Mouse (Mus musculus) A20 (cell line): ENCODE measurements around the gene Sco2.
A peak's percentile ranks its signal among the peaks of the same experiment; 100 is the strongest.

Experiments used
- DNase-seq: peaks from one replicate; pipeline ENCODE4 v3.0.0-alpha.2; 2011; ENCODE audit warnings: low read depth, low spot score

The Sco2 gene

DNA sequence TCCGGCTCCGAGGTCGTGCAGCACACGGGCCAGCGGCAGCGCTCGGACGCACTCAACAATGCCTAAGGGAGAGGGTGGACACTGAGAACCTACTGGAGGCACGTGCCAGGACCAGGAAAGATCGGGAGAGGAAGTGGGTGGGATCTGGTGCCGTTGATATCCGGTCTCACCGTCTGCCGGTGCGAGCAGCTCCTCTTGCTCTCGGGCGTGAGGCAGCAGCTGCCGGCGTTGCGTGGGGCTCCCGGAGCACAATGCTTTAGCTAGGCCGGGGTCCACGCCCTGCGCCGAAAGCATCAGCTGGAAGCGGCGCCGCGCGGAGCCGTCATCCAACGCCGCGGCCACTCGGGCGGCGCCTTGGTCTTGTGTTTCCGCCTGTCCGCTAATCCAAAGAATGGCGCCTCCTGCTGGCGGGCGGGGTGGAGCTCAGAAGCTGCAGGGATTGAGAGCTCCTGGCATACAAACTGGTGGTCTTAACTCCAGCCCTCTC lies at the start of gene Sco2:
Sco2 (minus strand) TSS at position 85 of the 487 bp plus-strand sequence.
- peak; percentile 95 for DNase-seq

DNA sequence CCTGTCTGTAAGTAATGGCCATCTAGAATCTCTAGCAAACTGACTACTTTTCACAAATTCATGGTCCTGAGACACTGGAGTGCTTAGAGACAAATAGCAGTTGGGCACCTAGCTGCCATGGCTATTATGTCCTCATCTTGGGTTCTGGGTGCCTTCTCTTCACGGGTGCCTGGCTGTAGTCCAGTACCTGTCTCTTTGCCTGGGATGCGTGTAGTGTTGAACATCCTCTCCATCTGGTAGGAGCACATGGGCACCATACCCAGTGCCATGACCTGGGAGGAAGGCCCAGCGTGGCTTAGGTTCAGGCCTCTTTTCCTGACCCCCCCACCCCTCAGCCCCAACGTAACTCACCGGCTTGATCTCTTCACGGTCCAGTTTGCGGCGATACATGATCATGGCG lies 48.3 kb upstream of the Sco2 start:
- no peak for DNase-seq

DNA sequence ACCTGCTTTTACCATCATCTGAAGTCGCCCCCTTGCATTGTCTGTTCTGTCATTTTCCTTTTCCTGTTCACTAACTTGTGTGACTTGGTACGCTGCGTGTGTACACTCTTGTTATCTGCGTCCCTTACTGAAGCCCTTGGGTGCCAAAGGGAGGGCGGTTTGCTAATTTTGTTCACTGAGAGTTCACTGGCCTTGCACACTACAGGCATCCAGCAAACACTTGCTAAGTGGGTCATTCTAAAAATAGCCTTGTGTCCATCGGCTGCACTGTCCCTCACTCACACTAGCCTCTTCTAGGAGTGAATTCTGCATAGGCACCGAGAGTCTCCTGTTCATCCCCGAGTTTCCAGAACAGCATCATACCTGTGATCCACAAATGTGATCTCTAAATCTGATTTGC lies 41.6 kb upstream of the Sco2 start:
- DNase-seq = no peak

DNA sequence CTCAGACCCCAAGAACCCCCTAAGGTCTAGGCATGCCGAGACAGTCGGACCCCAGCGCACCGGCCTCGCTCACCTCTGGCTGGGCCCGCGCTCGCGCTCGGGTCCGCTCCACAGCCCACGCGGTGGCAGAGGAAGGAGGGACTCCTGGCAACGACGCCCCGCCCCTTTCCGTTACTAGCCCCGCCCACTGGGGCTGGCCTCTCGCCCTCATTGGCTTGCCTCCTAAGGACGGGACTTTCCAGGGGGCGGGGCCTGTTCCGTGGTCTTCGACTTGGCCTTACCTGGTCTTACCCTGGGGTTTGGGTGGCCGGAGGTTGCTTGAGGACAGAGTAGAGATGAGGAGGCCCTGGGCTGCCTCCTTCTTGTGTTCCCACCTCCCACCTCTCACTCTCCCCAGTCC lies 36.5 kb upstream of the Sco2 start, which contains the start of gene Syce3:
Syce3 (minus strand) TSS at position 386 of the 400 bp plus-strand sequence.
- no peak for DNase-seq

DNA sequence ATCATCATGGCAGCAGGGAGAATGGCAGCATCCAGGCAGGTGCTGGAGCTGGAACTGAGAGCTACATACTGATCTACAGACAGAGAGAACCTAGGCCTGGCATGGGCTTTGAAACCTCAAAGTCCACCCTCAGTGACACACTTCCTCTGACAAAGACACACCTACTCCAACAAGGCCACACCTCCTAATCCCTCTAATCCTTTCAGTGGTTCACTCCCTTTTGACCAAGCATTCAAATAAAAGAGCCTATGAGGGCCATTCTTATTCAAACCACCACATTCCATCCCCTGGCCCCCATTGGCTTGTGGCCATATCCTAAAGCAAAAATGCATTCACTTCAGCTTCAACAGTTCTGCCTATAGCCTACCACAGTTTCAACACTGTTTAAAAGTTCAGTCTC lies 33.0 kb upstream of the Sco2 start:
- DNase-seq = no peak

DNA sequence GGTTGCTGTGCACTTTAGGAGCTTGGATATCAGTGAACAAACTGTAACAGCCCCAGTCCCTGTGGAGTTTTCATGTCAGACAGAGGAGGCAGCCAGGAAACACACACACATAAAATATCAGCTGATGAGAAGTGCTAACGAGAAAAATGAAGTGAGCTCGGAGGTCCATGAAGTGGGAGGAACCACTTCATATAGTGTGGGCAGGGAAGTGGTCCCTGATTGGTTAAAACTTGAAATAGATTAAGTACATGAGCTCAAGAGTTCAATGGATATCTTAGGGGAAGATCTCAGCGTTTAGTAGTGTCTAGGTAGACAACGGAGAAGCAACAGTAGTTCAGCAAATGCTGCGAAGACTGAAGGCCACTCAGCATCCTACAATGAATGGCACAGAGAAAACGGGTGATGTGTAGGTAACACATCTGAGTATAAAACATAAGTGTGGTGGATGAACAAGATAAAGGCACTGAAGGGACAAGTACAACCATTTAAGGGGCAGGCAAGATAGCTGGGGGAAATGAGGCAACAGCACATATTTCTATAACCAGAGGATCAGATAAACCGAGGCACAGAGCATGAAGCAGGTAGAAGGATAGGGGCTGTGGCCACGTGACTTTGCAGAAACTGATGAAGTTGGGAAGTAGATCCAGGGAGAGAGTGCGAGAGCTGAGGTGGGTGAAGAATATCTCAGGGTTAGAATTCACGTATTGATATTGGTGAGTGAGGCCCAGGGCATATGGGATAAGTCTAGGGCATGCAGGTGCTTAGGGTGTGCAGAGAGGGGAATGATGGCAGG lies 31.4 kb upstream of the Sco2 start:
- DNase-seq = no peak

DNA sequence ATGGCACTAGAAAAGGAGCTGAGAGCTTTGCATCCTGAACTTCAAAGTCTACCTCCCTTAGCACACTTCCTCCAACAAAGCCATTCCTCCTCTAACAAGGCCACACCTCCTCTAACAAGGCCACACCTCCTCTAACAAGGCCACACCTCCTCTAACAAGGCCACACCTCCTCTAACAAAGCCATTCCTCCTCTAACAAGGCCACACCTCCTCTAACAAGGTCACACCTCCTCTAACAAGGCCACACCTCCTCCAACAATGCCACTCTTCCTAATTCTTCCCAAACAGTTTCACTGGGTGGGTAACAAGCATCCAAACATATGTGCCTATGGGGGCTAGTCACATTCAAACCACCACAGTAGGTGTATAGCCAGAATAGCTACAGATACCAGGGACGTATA lies 28.8 kb upstream of the Sco2 start:
- peak; percentile 20 for DNase-seq

DNA sequence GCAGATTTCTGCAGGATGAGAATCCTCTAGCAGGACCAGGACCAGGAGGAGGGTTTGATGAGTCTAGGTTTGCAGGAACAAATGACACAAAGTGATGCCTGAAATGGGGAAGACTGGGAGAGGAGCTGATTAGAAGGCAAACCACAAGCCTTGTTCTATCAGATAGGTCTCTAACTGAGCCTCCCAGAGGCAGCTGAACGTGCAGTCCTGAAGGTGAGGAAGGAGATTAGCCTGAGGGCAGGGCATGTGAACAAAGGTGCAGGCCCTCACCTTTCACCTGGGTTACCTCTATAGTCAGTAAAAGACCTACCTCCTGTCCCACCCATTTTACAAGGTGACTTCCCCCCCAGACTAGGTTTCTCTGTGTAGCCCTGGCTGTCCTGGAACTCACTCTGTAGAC lies 26.1 kb upstream of the Sco2 start:
- DNase-seq = no peak

DNA sequence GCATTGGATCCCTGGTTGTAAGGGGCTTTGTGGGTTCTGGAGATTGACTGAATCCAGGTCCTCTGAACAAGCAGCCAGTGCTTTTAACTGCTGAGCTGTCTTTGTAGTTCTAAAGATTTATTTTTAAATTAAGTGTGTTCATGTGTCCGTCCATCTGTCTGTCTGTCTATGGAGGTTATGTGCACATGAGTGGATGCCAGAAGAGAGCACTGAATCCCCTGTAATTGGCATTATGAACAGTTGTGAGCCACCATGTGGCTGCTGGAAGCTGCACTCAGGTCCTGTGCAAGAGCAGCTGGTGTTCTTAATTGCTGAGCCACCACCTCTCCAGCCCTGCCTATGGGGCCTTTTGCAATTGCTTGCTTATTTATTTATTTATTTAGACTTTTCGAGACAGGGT lies 24.5 kb upstream of the Sco2 start:
- DNase-seq = no peak

DNA sequence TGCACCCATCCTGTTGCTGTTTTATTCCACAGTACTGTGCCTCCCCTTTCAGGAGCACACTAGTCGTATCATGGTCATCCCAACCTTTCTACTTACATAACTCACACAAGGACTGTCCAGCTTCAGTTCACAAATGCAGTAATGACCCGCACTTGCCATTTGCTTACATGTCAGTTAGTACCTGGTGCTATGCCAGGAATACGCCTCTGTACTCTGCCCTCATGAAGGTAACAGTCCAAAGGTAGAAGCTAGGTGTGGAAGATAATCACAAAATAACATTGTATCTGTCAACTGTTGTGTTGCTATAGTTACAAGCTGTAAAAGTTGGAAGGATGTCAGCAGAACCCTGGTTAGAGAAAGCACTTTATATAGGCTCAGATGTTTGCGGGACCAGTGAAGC lies 23.2 kb upstream of the Sco2 start:
- DNase-seq = no peak

DNA sequence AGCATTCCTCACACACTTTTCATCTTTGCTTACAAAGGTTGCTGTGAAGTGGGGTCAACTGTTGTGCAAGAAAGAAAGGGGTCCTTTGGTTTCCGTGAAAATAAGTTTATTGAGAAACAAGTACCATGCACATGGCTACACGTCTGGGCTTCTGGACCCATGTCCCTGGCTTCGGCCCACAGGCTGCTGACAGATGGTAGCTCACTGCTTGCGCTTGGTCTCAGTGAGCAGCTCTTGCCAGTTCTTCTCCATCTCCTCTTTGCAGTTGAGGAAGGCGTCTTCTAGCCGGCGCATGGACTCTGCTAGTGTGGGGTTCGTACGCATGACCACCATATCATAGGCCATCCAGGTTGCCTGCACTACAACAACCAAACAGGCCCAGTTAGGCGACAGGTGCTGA lies 16.4 kb upstream of the Sco2 start:
- DNase-seq = no peak

DNA sequence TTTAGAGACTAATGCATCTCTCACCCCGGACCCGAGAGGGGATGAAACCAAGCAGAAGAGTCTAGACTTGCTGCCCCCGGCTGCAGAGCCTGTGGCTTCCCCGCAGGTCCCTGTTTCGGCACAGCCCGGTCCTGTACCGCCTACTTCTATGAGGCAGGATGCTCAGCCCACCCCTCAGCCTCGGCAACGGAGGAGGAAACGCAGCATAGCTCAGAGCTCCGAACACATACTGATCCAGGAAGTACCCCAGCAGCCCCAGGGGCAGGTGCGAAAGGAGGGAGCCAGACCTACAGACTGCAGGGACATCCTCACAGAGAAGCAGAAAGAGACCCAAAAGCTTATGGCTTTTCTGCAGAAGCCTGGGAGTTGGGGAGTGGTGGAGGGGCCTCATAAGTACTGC lies 13.5 kb upstream of the Sco2 start:
- DNase-seq = no peak

DNA sequence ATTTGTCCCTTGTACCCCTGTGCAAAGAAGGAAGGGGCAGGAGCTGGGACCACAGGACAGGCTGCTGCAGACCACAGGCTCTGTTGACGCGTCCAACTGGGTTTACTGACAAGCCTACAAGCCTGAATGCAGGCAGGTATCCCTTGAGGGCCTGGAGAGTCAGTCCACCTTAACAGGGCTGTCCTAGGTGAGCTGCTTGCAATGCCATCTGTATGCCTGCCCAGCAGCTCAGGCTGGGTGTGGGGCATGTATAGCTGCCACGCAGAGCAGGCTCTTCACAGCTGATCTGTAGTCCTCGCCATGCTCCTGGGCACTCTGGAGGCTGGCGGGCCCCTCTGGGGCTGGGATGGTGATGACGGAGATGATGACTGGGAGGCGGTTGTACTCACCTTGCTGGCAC lies 11.0 kb upstream of the Sco2 start, which contains the start of gene Klhdc7b:
Klhdc7b (plus strand) TSS at position 301 of the 400 bp plus-strand sequence.
- DNase-seq = no peak

DNA sequence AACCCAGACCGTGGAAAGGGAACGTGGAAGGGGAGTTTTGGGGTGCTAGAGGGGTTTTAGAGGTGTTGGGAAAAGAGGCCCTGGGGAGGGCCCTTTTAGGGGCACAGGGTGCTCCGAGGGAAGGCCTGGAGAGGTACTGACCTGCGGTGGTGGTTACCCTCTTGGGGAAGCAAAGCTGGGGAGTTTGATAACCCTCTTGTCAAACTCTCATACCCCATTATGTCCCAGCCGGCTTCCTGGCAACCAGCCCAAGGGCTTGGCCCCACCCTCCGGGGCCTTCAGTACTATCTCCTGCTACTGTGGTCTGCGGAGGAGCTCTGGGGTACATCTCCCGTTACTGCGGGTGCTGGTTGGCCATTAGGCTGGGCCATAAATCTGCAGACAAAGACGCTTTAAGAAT lies 5.8 kb upstream of the Sco2 start:
- DNase-seq = no peak

DNA sequence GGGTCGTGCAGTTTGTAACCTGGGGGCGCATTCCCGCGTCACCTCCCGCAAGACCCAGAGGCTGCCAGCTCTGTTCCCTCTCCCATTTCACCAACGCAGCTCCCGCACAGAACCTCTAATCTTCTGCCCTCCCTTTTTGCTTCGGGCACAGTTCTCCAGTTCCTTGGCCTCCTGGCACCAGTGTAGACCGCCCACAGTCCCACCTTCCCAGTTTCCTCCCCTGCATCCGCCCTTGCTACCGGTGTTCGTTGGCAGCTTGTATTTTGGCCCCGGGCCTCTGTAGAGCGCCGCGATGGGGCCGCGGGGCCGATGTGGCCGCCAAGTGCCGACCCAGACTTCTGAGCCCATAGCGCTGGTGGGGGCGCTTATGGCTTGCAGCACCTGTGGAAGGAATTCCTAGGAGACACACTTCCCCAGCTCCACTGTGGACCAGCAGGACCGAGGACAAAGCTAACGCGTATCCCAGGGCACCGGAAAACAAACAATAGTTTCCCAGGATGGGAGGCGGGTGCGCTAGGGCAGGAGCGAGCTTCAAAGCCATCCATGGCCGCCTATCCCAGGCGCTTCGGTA lies 5.3 kb upstream of the Sco2 start, which contains the start of gene Odf3b:
Odf3b (minus strand) TSS at position 452 of the 571 bp plus-strand sequence.
- DNase-seq = no peak

DNA sequence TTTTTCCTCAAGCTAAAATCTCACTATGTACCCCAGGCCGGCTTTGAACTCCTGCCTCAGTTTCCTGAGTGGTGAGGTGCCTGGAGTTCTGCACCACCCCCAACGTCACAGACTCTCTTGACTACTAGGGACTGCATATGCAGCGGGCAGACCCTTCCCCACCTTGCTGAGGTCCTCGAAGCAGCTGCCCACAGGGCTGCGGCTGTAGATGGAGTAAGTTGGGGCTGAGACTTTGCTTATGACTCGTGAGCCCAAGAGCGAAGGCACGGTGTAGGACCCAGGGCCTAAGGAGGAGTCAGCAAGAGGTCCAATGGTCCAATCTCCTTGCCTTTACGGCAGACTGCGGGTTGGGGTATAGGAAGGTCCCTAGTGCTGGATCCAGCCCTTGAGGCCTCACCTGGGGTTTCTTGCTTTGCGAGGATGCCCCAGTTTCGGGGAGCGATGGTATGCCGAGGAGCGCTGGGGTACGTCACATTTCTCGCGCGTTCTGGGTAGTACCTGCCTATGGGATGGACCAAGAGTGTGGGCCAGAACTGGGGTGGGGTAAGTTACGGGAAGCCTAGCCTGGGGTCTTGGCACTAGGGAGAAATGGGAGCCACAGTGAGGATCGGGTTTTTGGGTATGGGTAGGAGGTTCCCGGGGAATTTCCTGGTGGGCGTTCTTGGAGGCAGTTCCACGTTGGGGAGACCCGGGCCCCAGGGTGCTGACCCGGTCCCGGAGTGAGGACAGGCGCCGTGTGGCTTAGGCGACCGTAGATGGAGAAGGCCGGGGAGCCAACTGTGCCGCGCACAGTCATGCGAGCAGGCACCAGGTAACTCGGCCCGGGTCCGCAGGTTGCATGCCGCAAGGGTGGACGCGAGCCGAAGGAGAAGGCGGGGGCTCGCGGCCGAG lies 4.5 kb upstream of the Sco2 start:
- no peak for DNase-seq

DNA sequence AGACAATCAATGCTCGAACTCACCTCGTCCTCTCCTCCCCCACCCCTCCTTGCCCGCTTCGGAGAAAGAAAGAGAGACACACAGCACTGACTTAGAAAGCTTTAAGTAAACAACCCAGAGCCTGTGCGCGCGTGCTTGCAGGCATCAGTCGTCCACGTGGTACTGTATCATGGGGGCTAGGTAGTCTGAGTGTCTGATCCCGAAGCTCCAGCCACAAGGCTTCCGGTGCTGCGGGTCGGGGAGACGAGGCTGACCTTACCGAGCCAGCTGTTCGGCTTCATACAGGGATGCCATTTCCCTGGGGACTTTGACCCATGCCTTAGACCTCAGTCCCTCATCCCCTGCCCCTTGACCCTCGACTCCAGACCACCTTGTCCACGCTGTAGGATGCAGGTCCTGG lies 3.7 kb upstream of the Sco2 start:
- no peak for DNase-seq

DNA sequence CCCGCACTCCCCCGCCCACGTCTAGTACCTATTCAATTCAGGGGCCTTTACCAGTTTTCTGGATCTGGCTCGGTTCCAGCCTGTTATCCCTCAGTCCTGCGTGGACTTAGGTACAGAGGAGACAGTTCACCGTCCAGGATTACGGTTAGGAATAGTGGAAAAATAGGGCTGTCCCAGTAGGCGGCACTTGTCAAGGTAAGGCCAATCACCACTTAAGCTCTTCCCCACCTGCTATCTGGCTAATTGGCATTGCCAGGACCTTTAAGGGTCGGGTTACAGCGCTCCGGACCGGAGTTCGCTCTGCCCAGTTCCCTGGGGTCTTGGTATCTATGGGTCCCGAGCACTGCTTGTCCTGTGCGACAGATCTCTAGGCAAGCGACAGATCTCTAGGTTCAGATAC lies 3.3 kb upstream of the Sco2 start, which contains the start of gene Tymp:
Tymp (minus strand) TSS at position 83 of the 400 bp plus-strand sequence.
- no peak for DNase-seq

DNA sequence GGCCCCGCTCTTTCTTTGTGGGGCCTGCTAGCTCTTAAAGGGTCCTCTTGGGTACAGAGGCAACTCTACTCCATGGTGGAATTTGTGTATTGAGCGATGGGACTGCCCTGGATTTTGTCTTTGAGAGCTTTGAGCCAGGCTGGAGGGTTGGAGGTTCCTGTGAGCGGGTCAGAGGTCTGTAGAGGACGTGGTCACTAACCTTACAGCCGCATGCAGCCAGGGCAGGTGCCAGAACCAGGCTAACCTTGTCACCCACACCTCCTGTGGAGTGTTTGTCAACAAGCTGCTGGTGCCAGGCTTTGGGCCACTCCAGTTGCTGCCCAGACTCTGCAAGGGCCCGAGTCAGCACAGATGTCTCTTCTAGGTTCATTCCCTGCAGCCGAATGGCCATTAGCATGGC lies 2.4 kb upstream of the Sco2 start:
- DNase-seq = no peak

DNA sequence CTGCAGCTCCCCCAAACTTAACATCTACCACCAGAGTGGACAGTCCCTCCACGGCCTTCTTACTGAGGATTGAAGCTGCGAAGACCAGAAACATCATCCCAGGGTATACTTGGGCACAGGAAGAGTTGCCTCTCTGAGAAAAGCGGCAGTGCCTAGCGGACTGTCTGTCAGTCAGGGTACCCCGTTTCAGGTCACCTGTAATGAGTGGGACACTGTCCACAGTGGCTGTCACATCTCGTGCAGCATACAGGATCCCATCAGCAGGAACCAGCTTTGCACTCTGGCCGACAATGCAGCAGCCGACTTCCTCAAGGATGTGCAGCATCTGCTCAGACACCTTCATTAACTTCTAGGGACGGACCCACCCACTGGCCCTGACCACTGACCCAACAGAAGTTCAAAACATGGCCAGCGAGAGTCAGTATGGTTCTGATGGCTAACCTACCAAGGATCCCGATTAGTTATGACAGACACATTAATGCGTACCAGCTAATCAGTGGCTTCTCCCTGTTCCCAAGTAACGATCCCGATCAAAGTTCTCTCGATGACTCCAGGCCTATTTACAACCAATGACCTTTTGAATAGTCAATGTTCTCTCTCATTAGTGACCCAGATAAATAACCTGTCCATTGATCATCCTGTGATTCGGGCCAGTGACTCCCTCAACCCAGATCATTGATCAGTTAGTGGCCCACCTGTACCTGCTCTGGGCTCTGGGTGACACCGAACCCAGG lies 1.3 kb upstream of the Sco2 start:
- DNase-seq = no peak

DNA sequence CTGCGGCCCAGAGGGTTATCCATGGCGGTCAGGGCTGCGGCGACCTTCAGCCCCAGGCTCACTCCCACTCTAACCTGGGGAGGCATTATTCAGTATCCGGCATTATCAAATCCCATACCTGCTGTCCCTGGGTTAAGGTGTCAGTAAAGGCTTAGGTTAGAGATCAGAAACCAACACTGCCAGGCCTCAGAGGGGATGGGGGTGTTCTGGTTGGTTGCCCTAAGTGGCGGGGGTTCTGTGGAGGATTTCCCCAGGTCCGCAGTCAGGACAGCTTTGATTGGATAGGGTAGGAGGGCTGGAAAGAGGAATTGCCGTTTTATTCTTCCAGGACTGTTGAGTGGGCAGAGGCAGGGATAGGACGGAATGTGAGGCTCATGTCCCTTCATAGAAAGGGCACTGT lies 694 bp upstream of the Sco2 start:
- no peak for DNase-seq
